Mouse (Mus musculus) embryonic facial prominence, embryonic 12.5 days (tissue): ENCODE data around the gene Epb41l1. TPM values are rescaled to one million over a fixed set of nuclear protein-coding genes. Genes with fewer than 3 reads are reported as not detected.

Experiments used
- ATAC-seq: fragments of 200-750 bp; cut with Nextera tagmentation; 2 replicates; pipeline ENCODE4 v1.8.0; 2017; ENCODE audit not compliant: insufficient number of reproducible peaks, insufficient read depth, low FRiP score, low TSS enrichment
- H3K27ac ChIP-seq: fragments of 300-500 bp; sonication (generic); 2 replicates; pipeline ENCODE4 v1.5.1; 2016; ENCODE audit warnings: mild to moderate bottlenecking
- H3K27me3 ChIP-seq: fragments of 300-500 bp; sonication (generic); 2 replicates; pipeline ENCODE4 v1.6.1; 2016; ENCODE audit warnings: mild to moderate bottlenecking, moderate library complexity
- H3K36me3 ChIP-seq: fragments of 300-500 bp; sonication (generic); 2 replicates; pipeline ENCODE4 v1.6.1; 2016; ENCODE audit warnings: mild to moderate bottlenecking
- H3K4me1 ChIP-seq: fragments of 300-500 bp; sonication (generic); 2 replicates; pipeline ENCODE4 v1.6.1; 2016
- H3K4me2 ChIP-seq: fragments of 300-500 bp; sonication (generic); replicated peaks from 2 replicates; pipeline ENCODE4 v1.6.1; 2016; ENCODE audit warnings: mild to moderate bottlenecking, moderate library complexity
- H3K4me3 ChIP-seq: fragments of 300-500 bp; sonication (generic); 2 replicates; pipeline ENCODE4 v1.5.1; 2016; ENCODE audit warnings: mild to moderate bottlenecking
- H3K9ac ChIP-seq: fragments of 300-500 bp; sonication (generic); 2 replicates; pipeline ENCODE4 v1.6.1; 2016; ENCODE audit warnings: mild to moderate bottlenecking, moderate library complexity
- H3K9me3 ChIP-seq: fragments of 300-500 bp; sonication (generic); 2 replicates; pipeline ENCODE4 v1.6.1; 2016; ENCODE audit warnings: mild to moderate bottlenecking, moderate library complexity
- WGBS: fragments of 180-500 bp; shearing (Covaris S2); methylation state at CpG from one replicate; pipeline ENCODE4 v1.1.7; 2016; 5-methylcytosine and 5-hydroxymethylcytosine counted together
- polyA plus RNA-seq: library from polyadenylated mRNA; unstranded; fragments of >200 nt; fragmentation: Nextera tagmentation; extraction: Ambion mirVana; gene quantifications from 2 replicates; pipeline ENCODE4 v1.2.1, GENCODE M21; 2016

Epb41l1 gene
- polyA plus RNA-seq, 1 experiment from 2014 or later = 3.6 TPM

DNA sequence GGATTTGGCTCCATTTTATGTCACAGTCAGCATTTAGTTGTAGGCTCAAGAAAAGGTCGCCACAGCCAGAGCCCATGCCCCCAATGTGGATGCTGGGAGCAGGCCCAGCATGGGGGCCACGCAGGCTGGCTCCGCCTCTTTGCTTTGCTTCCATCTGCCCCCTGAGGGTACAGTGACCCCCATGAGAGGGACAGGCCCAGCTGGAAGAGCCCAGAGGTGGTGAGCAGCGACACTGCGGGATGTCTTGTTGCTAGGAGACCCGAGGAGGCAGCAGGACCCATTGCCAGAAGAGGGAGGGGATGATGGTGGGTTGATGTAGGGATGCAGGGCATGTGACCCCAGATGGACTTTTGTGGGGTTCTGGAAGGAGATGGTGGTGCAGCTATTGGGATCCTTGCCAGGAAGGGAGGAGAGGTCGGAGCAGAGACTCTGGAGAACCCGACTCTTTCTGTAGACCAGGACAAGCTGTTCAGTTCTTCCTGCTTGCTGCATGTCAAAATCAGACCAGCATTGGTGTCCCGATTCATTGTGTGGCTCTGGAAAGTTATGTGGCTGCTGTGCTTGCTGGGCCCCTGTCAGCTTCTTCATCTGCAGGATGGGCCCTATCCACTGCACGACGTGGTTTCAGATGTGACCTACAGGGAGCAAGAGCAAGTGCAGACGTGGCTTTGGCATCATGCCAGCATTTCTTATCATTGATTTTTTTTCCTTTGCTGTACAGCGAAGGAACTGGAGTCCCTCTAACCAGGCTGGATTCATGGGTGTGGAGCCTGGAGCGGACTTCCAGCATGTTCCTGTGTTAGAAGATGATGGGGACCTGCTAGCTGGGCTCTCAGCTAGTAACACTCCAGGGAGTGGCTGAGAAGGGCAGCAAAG, 41.7 kb downstream of the Epb41l1 start:
- 50% methylated on average over 14 of the region's 14 CpGs for WGBS
- Histone ChIP-seq H3K9ac (no peak overlapping the region), H3K27me3 (no peaks in the 10 kb centered on the region), H3K36me3 (no peaks in the 10 kb centered on the region), H3K27ac (no peak overlapping the region), H3K9me3 (no peaks in the 10 kb centered on the region), H3K4me1 (peaks cover 13% of the 10 kb centered on the region), H3K4me3 (no peak overlapping the region), H3K4me2 (no peak overlapping the region)
- no peak for ATAC-seq

- Histone ChIP-seq H3K4me1 (peaks cover 13% of the 10 kb centered on the region), H3K4me2 (no peak overlapping the region), H3K4me3 (no peak overlapping the region), H3K27ac (0 out of 2 replicates have a peak overlapping the region, but pooled peaks have one; percentile 11), H3K36me3 (no peaks in the 10 kb centered on the region), H3K27me3 (no peaks in the 10 kb centered on the region), H3K9ac (no peak overlapping the region), H3K9me3 (no peaks in the 10 kb centered on the region)
- no peak for ATAC-seq
- WGBS = 83% methylated on average over 4 of the region's 4 CpGs
Measured at GRCm38 (mm10) chr2:156464416-156464815, 43.7 kb downstream of the Epb41l1 start.

DNA sequence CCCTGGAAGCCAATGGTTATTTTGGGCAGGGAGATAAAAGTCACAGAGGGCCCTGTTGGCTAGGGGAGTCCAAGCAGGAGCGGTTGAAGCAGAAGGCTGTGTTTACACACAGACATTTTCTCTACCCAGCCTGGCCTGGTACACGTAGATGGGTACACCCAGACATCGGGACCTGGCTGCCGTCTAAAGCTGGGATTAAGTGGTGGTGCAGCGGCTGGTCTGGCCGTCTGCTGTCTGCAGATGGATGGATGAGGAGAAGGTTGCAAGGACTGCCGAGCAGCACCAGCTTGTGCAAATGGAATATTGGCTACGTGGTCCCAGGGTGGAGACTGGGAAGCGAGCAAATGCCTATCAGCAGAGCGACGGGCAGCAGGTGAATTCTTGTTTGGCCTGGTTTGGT, 46.8 kb downstream of the Epb41l1 start:
- 87% methylated on average over 11 of the region's 11 CpGs for WGBS
- Histone ChIP-seq H3K9me3 (no peaks in the 10 kb centered on the region), H3K4me1 (peaks cover 7% of the 10 kb centered on the region), H3K27ac (no peak overlapping the region), H3K9ac (no peak overlapping the region), H3K4me3 (no peak overlapping the region), H3K27me3 (no peaks in the 10 kb centered on the region), H3K36me3 (no peaks in the 10 kb centered on the region), H3K4me2 (no peak overlapping the region)
- no peak for ATAC-seq

GRCm38 (mm10) chr2:156468890-156469289, 48.2 kb downstream of the Epb41l1 start:
- Histone ChIP-seq H3K9ac (no peak overlapping the region), H3K27ac (no peak overlapping the region), H3K27me3 (no peaks in the 10 kb centered on the region), H3K4me1 (0 out of 2 replicates have a peak, but pooled peaks cover 4% of the 10 kb centered on the region), H3K4me3 (no peak overlapping the region), H3K9me3 (no peaks in the 10 kb centered on the region), H3K36me3 (no peaks in the 10 kb centered on the region), H3K4me2 (no peak overlapping the region)
- 91% methylated on average over 5 of the region's 5 CpGs for WGBS
- ATAC-seq = no peak

DNA sequence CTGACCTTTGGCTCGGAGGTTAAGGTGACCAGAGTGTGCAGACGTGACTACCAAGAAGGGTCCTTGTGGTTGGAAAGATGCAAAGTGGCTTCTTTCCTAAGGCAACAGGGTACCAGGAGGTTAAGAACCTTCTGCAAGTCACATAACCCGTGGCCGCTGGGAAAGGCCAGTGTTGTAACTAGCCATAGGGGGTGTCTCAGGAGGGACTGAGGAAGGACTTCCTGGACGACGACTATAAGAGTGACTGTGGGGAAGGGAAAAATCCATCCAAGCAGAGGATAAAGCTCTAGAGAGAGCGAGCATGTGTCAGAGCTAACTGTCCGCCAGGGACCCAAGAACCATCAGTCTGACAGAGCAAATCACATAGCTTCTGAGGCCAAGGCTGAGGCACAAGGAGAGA, 48.8 kb downstream of the Epb41l1 start:
- Histone ChIP-seq H3K9ac (no peak overlapping the region), H3K9me3 (no peaks in the 10 kb centered on the region), H3K36me3 (no peaks in the 10 kb centered on the region), H3K4me3 (no peak overlapping the region), H3K4me1 (peaks cover 9% of the 10 kb centered on the region), H3K4me2 (no peak overlapping the region), H3K27ac (no peak overlapping the region), H3K27me3 (no peaks in the 10 kb centered on the region)
- no peak for ATAC-seq
- 58% methylated on average over 8 of the region's 8 CpGs for WGBS

- no peak overlapping the region for H3K27ac ChIP-seq
- H3K4me1 ChIP-seq = peaks cover 16% of the 10 kb centered on the region
- ATAC-seq = no peak
- no peak overlapping the region for H3K4me3 ChIP-seq
- no peak overlapping the region for H3K4me2 ChIP-seq
- no peaks in the 10 kb centered on the region for H3K27me3 ChIP-seq
- H3K9me3 ChIP-seq = no peaks in the 10 kb centered on the region
- 75% methylated on average over 7 of the region's 7 CpGs for WGBS
- H3K36me3 ChIP-seq = no peaks in the 10 kb centered on the region
- no peak overlapping the region for H3K9ac ChIP-seq
Measured at GRCm38 (mm10) chr2:156470938-156471337, 50.2 kb downstream of the Epb41l1 start.

DNA sequence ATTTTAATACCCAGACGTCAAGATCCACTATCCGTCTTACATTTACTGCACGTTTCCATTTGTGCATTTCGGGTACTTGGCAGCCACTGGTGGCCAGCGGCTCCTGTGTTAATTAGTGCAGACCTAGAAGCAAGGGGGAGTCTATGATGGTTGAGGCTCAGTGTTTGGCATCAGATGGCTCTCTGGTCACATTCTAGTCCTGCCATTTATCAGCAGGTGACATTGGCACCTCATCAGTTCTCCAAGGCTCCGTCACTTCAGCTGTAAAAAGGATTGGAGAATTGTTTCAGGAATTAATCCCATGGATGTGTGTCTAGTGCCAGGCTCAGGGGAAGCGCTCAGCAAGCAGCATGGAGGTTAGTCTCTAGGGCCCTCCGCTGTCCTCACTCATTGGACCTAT, 51.6 kb downstream of the Epb41l1 start:
- no peak overlapping the region for H3K27ac ChIP-seq
- no peak overlapping the region for H3K4me3 ChIP-seq
- ATAC-seq = no peak
- H3K4me2 ChIP-seq = no peak overlapping the region
- peaks cover 26% of the 10 kb centered on the region for H3K4me1 ChIP-seq
- H3K9me3 ChIP-seq = no peaks in the 10 kb centered on the region
- WGBS = 88% methylated on average over 8 of the region's 8 CpGs
- no peaks in the 10 kb centered on the region for H3K27me3 ChIP-seq
- H3K36me3 ChIP-seq = no peaks in the 10 kb centered on the region
- no peak overlapping the region for H3K9ac ChIP-seq

- H3K9me3 ChIP-seq = no peaks in the 10 kb centered on the region
- peaks cover 29% of the 10 kb centered on the region for H3K4me1 ChIP-seq
- 56% methylated on average over 8 of the region's 8 CpGs for WGBS
Measured at GRCm38 (mm10) chr2:156473696-156474095, 53.0 kb downstream of the Epb41l1 start.

DNA sequence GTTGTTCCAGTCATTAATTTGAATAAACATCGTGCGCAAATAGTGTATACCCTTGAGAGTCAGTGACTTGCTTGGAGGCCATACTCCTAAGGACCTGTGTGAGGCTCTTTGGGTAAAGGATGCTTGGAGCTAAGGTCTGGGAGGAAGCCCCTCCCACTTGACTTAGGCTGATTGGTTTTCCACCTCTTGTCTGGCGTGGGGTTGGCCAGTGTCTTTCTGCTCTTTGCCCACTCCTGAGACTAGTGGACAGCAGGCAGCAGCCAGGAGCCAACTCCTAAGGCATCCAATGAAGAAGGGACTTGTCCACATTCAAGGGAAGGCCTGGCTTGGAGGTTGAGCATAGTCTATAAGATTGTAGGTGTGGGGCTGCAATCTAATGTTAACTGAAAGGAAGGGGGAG, 53.4 kb downstream of the Epb41l1 start:
- Histone ChIP-seq H3K9me3 (no peaks in the 10 kb centered on the region), H3K4me3 (no peak overlapping the region), H3K9ac (no peak overlapping the region), H3K4me2 (no peak overlapping the region), H3K27ac (no peak overlapping the region), H3K4me1 (peaks cover 29% of the 10 kb centered on the region), H3K36me3 (no peaks in the 10 kb centered on the region), H3K27me3 (no peaks in the 10 kb centered on the region)
- 61% methylated on average over 3 of the region's 3 CpGs for WGBS
- no peak for ATAC-seq

More at GRCm38 (mm10) chr2:156473696-156474095, 53.0 kb downstream of the Epb41l1 start:
- Histone ChIP-seq H3K9ac (no peak overlapping the region), H3K27ac (no peak overlapping the region), H3K36me3 (no peaks in the 10 kb centered on the region), H3K4me2 (no peak overlapping the region), H3K4me3 (no peak overlapping the region), H3K27me3 (no peaks in the 10 kb centered on the region)
- ATAC-seq = no peak

- whole genome bisulfite sequencing = 24% methylated on average over 12 of the region's 12 CpGs
- no peaks in the 10 kb centered on the region for H3K9me3 ChIP-seq
- H3K9ac ChIP-seq = peak overlapping the region; percentile 92
- H3K27me3 ChIP-seq = no peaks in the 10 kb centered on the region
- ATAC-seq = peak; percentile 29; the same call in 1 of the 2 replicates
- H3K4me3 ChIP-seq = peak overlapping the region; percentile 71
- H3K27ac ChIP-seq = peak overlapping the region; percentile 76; the same call in 1 of the 2 replicates
- peaks cover 32% of the 10 kb centered on the region for H3K4me1 ChIP-seq
- no peaks in the 10 kb centered on the region for H3K36me3 ChIP-seq
- peak overlapping the region; percentile 88 for H3K4me2 ChIP-seq
Measured at GRCm38 (mm10) chr2:156474891-156475284, 54.2 kb downstream of the Epb41l1 start.

DNA sequence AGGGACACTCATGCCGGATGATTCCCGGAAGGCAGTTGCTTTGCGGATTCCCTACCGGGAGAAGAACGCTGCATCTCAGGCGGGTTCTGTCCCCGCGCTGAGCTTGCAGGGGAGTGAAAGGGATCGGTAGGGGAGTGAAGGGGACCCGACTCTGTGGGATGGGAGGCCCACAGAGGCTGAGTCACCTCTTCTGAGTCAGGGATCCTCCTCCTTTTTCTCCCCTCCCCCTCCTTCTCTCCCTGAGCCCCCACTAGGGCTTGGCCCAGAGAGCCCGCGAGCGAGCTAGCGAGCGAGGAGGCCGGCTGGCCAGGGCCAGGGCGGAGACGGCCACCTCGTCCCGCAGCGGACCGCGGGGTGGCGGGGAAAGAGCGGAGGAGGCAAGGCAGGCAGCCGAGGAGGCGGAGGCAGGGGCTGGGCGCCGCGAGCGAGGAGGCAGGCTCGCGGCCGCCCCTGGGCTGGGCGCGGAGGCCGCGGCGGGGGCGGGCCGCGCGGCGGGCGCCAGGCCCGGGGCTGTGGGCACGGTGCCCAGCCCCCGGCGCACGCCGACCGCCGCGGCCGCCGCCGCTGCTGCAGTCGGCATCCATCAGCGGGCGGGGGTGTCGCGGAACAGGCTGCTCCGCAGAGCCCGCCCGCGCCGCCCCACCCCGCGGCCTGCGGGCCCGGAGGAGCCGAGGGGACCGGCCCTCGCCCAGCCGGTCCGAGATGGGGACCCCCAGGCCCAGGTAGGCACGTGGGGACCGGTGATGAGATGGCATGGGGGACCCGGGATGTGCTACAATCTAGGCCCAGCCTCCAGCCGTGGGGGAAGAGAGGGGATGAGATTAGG, 54.8 kb downstream of the Epb41l1 start:
- H3K4me2 ChIP-seq = peak overlapping the region; percentile 88
- H3K9me3 ChIP-seq = no peaks in the 10 kb centered on the region
- ATAC-seq = peak; percentile 74
- H3K27ac ChIP-seq = peak overlapping the region; percentile 76
- H3K27me3 ChIP-seq = no peaks in the 10 kb centered on the region
- peak overlapping the region; percentile 92 for H3K9ac ChIP-seq
- no peaks in the 10 kb centered on the region for H3K36me3 ChIP-seq
- H3K4me1 ChIP-seq = peaks cover 34% of the 10 kb centered on the region
- under 1% methylated on average over 38 of the region's 80 CpGs for WGBS
- H3K4me3 ChIP-seq = peak overlapping the region; percentile 71
